Mouse (Mus musculus) left cerebral cortex, postnatal 14 days (tissue): ENCODE measurements around the gene Mtfp1. TPM values are rescaled to one million over a fixed set of nuclear protein-coding genes. Genes with fewer than 3 reads are reported as not detected.

Source experiments
- microRNA-seq, 2 experiments: library from miRNA; unstranded; fragments of <30 nt; microRNA quantifications; one replicate each; pipeline ENCODE4 v1.2.0; 2022
- total RNA-seq, 2 experiments: library from RNA; stranded (reverse); gene quantifications; 2 replicates each; pipeline ENCODE4 v1.2.3; 2021

The Mtfp1 gene
- total RNA-seq, 2 experiments from 2014 or later, result 103 to 106 TPM

Small RNA genes within 50 kb of the gene (microRNA-seq; reads per million reads assigned to microRNA genes)
- 2.7 to 4.5 reads per million in 2 experiments for gene Mir3060

Other genes starting within 250 kb of the Mtfp1 start
- gene Osbp2, start 231.5 kb downstream of the Mtfp1 start, total RNA-seq, result 100 to 1,000 TPM; 153 to 161 TPM
- gene 4921536K21Rik, start 200.3 kb downstream of the Mtfp1 start, total RNA-seq, result under 1 TPM; 0.40 to 0.49 TPM
- 10 to 100 TPM; 24.0 to 29.6 TPM for gene Dusp18, start 200.2 kb downstream of the Mtfp1 start, total RNA-seq
- gene Slc35e4, start 180.8 kb downstream of the Mtfp1 start, total RNA-seq, result 10 to 100 TPM; 24.1 to 26.1 TPM
- 10 to 100 TPM; 15.9 to 18.4 TPM for gene Tcn2, start 163.3 kb downstream of the Mtfp1 start, total RNA-seq
- gene Pes1, start 131.5 kb downstream of the Mtfp1 start, total RNA-seq, result 10 to 100 TPM; 35.5 to 40.4 TPM
- gene 4930556J24Rik, start 118.7 kb downstream of the Mtfp1 start, total RNA-seq, result not detected
- 10 to 100 TPM; 10.8 to 18.5 TPM for gene Gal3st1, start 111.8 kb downstream of the Mtfp1 start, total RNA-seq
- gene Sec14l4, start 64.0 kb downstream of the Mtfp1 start, total RNA-seq, result under 1 TPM; 0.22 to 0.40 TPM
- 1 to 10 TPM; 2.0 to 2.1 TPM for gene Sec14l3, start 30.6 kb downstream of the Mtfp1 start, total RNA-seq
- 10 to 100 TPM; 24.5 to 25.9 TPM for gene Sec14l2, start 28.0 kb upstream of the Mtfp1 start, total RNA-seq
- gene Rnf215, start 39.8 kb upstream of the Mtfp1 start, total RNA-seq, result 10 to 100 TPM; 35.2 to 38.0 TPM
- 10 to 100 TPM; 14.0 to 16.5 TPM for gene Ccdc157, start 64.8 kb upstream of the Mtfp1 start, total RNA-seq
- gene Sf3a1, start 64.9 kb upstream of the Mtfp1 start, total RNA-seq, result 10 to 100 TPM; 68.8 to 78.6 TPM
- 10 to 100 TPM; 32.9 to 33.2 TPM for gene Tbc1d10a, start 91.3 kb upstream of the Mtfp1 start, total RNA-seq
- gene Castor1, start 122.8 kb upstream of the Mtfp1 start, total RNA-seq, result 1 to 10 TPM; 4.3 to 4.9 TPM
- not detected for gene Osm, start 141.0 kb upstream of the Mtfp1 start, total RNA-seq
- gene Lif, start 162.1 kb upstream of the Mtfp1 start, total RNA-seq, result under 1 TPM; 0.15 to 0.59 TPM